Mouse (Mus musculus): ENCODE data around the gene Prdm15.

Prdm15 gene

GRCm38 (mm10) chr16:97817414-97817813, 34.2 kb downstream of the Prdm15 start:
- DNase-seq: no peak

GRCm38 (mm10) chr16:97815269-97815668, 36.4 kb downstream of the Prdm15 start:
- no peak for DNase-seq

GRCm38 (mm10) chr16:97814060-97814459, 37.6 kb downstream of the Prdm15 start:
- DNase-seq: no peak

- DNase-seq: no peak
Observed at GRCm38 (mm10) chr16:97808881-97809280, 42.8 kb downstream of the Prdm15 start.

GRCm38 (mm10) chr16:97805646-97806045, 46.0 kb downstream of the Prdm15 start:
- no peak for DNase-seq

GRCm38 (mm10) chr16:97804680-97805547, 46.7 kb downstream of the Prdm15 start:
- peak; percentile 66 for DNase-seq

- no peak for DNase-seq
Observed at GRCm38 (mm10) chr16:97797950-97798869, 53.4 kb downstream of the Prdm15 start.

- no peak for DNase-seq
Observed at GRCm38 (mm10) chr16:97797212-97797611, 54.4 kb downstream of the Prdm15 start.

- DNase-seq: no peak
Observed at GRCm38 (mm10) chr16:97794256-97794655, 57.4 kb downstream of the Prdm15 start.

- DNase-seq: no peak
Observed at GRCm38 (mm10) chr16:97783057-97783456, 68.6 kb downstream of the Prdm15 start.

- DNase-seq: peak; percentile 77
Observed at GRCm38 (mm10) chr16:97778353-97779025, 73.2 kb downstream of the Prdm15 start.

GRCm38 (mm10) chr16:97766501-97766900, 85.1 kb downstream of the Prdm15 start:
- no peak for DNase-seq

- no peak for DNase-seq
Observed at GRCm38 (mm10) chr16:97764626-97765025, 87.0 kb downstream of the Prdm15 start.

GRCm38 (mm10) chr16:97763990-97764340, 87.7 kb downstream of the Prdm15 start:
- DNase-seq: no peak

GRCm38 (mm10) chr16:97763061-97763989, 88.3 kb downstream of the Prdm15 start, which contains the start of gene Ripk4:
Gene Ripk4 (minus strand): TSS chr16:97763787.
- peak; percentile 82 for DNase-seq

- DNase-seq: peak; percentile 49
Observed at GRCm38 (mm10) chr16:97761782-97762181, 89.9 kb downstream of the Prdm15 start.

- DNase-seq: no peak
Observed at GRCm38 (mm10) chr16:97759681-97760080, 92.0 kb downstream of the Prdm15 start.

- peak; percentile 90 for DNase-seq
Observed at GRCm38 (mm10) chr16:97758288-97758687, 93.4 kb downstream of the Prdm15 start.

- DNase-seq: peak; percentile 46
Observed at GRCm38 (mm10) chr16:97756460-97756859, 95.2 kb downstream of the Prdm15 start.

GRCm38 (mm10) chr16:97752316-97752941, 99.2 kb downstream of the Prdm15 start:
- DNase-seq: no peak

GRCm38 (mm10) chr16:97751884-97752283, 99.8 kb downstream of the Prdm15 start:
- peak; percentile 86 for DNase-seq

Data from kidney, adult 11 months (tissue).